Mouse (Mus musculus): ENCODE data around the gene Ogdhl. TPM values are rescaled to one million over a fixed set of nuclear protein-coding genes. Genes with fewer than 3 reads are reported as not detected.

The Ogdhl gene
- 32.6 and 33.0 TPM in 2 replicates for polyA plus RNA-seq (2015; fragmentation: Nextera tagmentation; extraction: Ambion mirVana)

DNA sequence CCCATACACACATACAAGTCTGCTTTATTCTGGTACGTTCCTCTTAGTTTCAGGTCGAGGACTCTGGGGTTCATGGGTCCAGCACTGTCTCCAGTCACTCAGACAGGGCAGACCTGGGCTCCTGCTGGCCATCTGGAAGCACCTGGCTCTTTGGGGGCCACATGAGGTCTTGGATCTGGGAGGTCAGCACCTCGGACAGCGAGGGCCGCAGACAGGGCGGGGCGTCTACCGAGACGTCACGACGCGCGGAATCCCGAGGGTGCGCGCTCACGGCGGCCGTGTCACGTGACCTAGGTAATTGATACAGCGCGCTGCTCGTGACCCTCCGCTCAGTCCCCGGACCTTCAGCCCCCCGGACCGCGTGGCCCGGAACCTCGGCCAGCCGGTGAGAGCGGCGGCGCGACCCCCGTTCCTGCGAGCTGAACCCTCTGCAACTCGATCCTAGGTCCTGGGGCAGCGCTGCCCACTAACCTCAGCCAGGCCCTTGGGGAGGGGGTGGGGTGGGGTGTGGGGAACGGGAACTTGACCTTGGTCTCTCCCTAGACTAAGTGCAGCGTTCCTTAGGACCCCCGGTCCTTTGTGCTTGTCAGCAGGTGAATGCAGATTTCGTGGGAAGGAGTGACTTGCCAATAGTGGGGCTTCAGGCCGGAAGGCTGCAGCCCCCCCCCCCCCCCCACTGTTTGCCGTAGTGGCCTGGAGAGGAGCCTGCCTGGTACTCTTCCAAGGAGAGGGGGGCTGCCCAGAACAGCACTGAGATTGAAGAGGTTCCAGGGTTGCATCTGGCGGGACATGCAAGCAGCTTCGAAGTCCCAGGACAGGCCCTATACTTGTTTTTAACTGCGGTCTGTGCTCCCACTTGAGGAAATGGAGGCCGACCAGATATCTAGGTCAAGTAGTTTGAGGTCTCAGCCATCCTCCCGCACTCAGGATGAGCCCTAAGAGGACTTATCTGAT, at the start of gene Ogdhl:
Gene Ogdhl (plus strand): TSS at position 288 of the 954 bp plus-strand sequence.
- no peaks in the 10 kb centered on the region for H3K9me3 ChIP-seq
- 3% methylated on average over 50 of the region's 50 CpGs for WGBS
- H3K27me3 ChIP-seq (replicated peaks) = no peaks in the 10 kb centered on the region
- H3K4me1 ChIP-seq = peaks cover 8% of the 10 kb centered on the region
- H3K27ac ChIP-seq = 0 out of 2 replicates have a peak within 1 kb of the TSS, but pooled peaks have one; percentile 45
- peak; percentile 85 for ATAC-seq (replicated peaks)
- H3K4me2 ChIP-seq = peak within 1 kb of the TSS; percentile 67
- peak within 1 kb of the TSS; percentile 82 for H3K9ac ChIP-seq
- H3K4me3 ChIP-seq = peak within 1 kb of the TSS; percentile 67
- no peaks in the 10 kb centered on the region for H3K36me3 ChIP-seq (replicated peaks)

DNA sequence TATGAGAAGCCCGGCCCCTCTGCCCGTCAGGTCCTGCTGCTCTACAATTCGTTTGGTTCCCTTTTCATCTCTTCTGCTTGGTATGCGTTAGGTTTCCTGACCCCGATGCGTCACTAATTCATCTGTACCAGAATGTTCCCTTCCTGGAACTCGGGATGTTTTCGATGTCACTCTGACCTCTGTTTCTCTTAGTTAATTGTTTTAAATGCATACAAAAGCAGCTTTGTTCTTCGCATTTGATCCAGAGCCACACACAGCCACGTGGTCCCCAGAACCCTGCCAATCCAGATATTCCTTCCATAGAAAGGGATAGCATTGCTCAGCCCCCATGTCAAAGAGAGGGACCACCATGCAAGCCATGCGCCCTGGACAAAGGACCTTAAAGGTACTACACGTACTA, 20.2 kb upstream of the Ogdhl start:
- Histone ChIP-seq H3K4me2 (no peak overlapping the region), H3K9me3 (no peaks in the 10 kb centered on the region), H3K4me3 (no peak overlapping the region), H3K9ac (no peak overlapping the region), H3K27ac (no peak overlapping the region), H3K27me3 (replicated peaks) (no peaks in the 10 kb centered on the region), H3K36me3 (replicated peaks) (no peaks in the 10 kb centered on the region), H3K4me1 (no peaks in the 10 kb centered on the region)
- WGBS = 52% methylated on average over 12 of the region's 12 CpGs
- ATAC-seq (replicated peaks) = no peak

DNA sequence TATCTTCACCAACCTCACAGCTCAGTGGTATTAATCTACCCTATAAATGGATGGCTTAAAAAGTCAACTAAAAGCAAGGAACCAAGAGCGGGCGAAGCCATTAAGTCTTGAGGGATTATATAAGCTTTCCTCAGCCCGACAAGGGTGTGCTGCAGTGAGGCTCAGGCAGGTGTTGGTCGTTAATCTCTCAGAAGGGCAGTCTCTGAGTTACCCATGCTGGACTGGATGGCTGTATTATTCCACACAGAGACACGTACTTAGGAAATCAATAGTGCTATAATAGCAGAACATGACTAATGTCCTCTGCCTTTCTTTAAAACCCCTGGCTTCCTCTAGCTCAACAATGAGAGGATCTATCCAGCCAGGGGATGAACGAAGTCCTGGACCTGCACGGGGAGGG, 19.4 kb upstream of the Ogdhl start:
- H3K27me3 ChIP-seq (replicated peaks) = no peaks in the 10 kb centered on the region
- no peak overlapping the region for H3K9ac ChIP-seq
- no peaks in the 10 kb centered on the region for H3K4me1 ChIP-seq
- no peaks in the 10 kb centered on the region for H3K36me3 ChIP-seq (replicated peaks)
- no peaks in the 10 kb centered on the region for H3K9me3 ChIP-seq
- H3K4me3 ChIP-seq = no peak overlapping the region
- H3K4me2 ChIP-seq = no peak overlapping the region
- 82% methylated on average over 7 of the region's 7 CpGs for WGBS
- ATAC-seq (replicated peaks) = no peak
- no peak overlapping the region for H3K27ac ChIP-seq

DNA sequence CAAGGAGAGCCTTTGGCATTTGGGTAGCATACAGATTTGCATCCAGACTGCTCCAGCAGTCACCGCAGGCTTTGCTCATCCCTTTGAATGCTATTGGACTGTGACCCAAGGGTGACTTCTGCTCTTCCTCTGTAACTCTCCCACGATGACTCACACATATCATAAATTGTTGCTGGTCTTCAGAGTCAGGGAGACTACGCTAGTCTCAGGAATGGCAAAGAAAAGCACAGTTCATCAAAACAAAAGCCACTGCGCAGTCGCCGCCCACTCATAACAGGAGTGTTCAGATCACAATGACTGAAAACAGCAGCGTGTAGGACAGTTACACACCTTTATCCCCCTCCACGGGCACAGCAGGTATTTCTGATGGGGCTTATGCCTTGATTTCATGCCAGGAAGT, 16.9 kb upstream of the Ogdhl start:
- 90% methylated on average over 8 of the region's 8 CpGs for WGBS
- ATAC-seq (replicated peaks) = no peak
- Histone ChIP-seq H3K4me1 (no peaks in the 10 kb centered on the region), H3K4me2 (no peak overlapping the region), H3K27ac (no peak overlapping the region), H3K9ac (no peak overlapping the region), H3K4me3 (no peak overlapping the region), H3K9me3 (no peaks in the 10 kb centered on the region), H3K27me3 (replicated peaks) (no peaks in the 10 kb centered on the region), H3K36me3 (replicated peaks) (no peaks in the 10 kb centered on the region)

DNA sequence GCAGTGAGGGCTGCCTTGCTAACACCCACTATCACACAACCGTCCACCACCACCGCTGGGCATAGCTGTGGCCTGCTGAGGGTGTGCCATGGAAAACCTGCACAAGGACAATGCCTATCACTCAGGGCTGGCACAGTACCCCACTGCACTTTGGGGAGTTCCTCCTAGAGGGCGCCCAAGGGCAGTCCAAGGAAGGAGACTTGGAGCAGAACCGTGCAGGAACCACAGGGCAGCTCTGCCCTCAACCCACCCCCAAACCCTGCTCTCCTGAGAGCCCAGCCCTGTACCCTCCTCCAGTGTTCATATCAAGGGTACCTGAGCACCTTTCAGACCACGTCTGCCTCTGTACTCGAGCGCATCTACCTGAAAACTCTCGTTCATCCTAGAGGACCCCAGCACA, 11.9 kb upstream of the Ogdhl start:
- Histone ChIP-seq H3K4me2 (no peak overlapping the region), H3K36me3 (replicated peaks) (no peaks in the 10 kb centered on the region), H3K27me3 (replicated peaks) (no peaks in the 10 kb centered on the region), H3K9ac (no peak overlapping the region), H3K4me3 (no peak overlapping the region), H3K4me1 (no peaks in the 10 kb centered on the region), H3K27ac (no peak overlapping the region), H3K9me3 (no peaks in the 10 kb centered on the region)
- no peak for ATAC-seq (replicated peaks)
- WGBS = 42% methylated on average over 8 of the region's 8 CpGs

DNA sequence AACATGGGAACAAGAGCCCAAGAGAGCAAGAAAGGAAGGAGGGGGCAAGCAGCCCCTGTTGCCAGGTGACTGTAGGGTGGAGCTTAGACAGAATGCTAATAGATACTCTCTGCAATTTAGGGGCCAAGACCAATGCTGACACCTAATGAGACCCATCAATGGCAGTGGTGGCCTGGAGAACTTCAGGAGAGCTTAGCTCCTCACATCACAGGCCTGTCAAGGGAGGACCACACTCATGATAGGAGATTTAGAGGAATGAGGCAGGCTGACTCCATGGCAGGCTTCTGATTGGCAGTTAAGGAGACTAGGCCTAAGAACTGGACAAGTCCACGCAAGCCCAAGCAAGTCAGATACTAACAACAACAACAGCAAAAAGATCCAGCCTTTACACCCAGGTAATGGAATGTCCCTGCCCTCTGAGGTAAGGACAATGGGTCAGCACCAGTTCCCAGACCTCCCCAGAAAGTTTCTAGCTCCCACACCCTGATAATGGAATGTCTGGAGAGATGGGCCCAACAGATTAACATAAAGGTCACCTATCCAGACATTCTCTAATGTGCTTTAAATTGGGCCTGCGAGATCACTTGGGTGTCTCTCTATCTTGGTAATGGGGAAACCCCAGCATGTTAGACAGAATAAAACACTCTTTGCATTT, 10.3 kb upstream of the Ogdhl start:
- WGBS = 94% methylated on average over 2 of the region's 2 CpGs
- Histone ChIP-seq H3K36me3 (replicated peaks) (no peaks in the 10 kb centered on the region), H3K27ac (no peak overlapping the region), H3K27me3 (replicated peaks) (no peaks in the 10 kb centered on the region), H3K4me3 (no peak overlapping the region), H3K4me1 (no peaks in the 10 kb centered on the region), H3K4me2 (no peak overlapping the region), H3K9me3 (no peaks in the 10 kb centered on the region), H3K9ac (no peak overlapping the region)
- no peak for ATAC-seq (replicated peaks)

DNA sequence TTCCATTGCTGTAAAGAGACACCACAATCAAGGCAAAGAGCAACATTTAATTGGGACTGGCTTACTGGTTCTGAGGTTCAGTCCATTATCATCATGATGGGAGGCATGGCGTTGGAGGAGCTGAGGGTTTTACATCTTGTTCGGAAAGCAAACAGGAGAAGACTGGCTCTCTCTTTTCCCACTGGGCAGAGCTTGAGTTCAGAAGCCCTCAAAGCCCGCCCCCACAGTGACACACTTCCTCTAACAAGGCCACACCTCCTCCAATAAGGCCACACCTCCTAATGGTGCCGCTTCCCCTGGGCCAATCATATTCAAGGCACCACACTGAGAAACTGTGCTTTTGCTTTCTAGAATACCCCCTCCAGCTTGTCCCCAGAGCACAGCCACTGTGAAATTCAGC, 4.0 kb upstream of the Ogdhl start:
- ATAC-seq (replicated peaks) = no peak
- no peaks in the 10 kb centered on the region for H3K27me3 ChIP-seq (replicated peaks)
- H3K9me3 ChIP-seq = no peaks in the 10 kb centered on the region
- H3K4me1 ChIP-seq = peaks cover 7% of the 10 kb centered on the region
- H3K4me2 ChIP-seq = peak overlapping the region; percentile 17; the same call in 1 of the 2 replicates
- 9% methylated on average over 4 of the region's 4 CpGs for WGBS
- H3K27ac ChIP-seq = no peak overlapping the region
- H3K9ac ChIP-seq = no peak overlapping the region
- H3K4me3 ChIP-seq = 0 out of 2 replicates have a peak overlapping the region, but pooled peaks have one; percentile 7
- H3K36me3 ChIP-seq (replicated peaks) = no peaks in the 10 kb centered on the region

DNA sequence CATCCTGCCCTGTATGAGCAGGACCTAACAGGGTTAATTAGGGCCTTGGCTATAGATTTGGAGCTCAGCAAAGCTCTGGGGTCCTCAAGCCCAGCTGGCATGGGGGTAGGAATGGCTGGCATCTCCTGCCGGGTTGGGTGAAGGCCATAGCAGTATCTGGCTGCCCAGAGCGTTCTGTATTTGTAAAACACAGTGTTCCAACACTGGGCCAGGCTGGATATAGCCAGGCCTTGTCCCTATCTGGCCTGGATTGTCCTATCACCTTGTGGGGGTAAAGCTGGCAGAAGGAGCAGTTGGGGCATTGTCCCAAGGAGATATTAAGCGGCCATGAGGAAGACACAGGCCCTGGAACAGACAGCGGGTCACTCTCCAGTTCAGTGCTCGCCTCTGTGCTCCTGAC, 1.4 kb downstream of the Ogdhl start:
- H3K36me3 ChIP-seq (replicated peaks) = no peaks in the 10 kb centered on the region
- peaks cover 8% of the 10 kb centered on the region for H3K4me1 ChIP-seq
- no peak overlapping the region for H3K4me3 ChIP-seq
- no peak overlapping the region for H3K9ac ChIP-seq
- H3K27me3 ChIP-seq (replicated peaks) = no peaks in the 10 kb centered on the region
- no peak overlapping the region for H3K4me2 ChIP-seq
- no peaks in the 10 kb centered on the region for H3K9me3 ChIP-seq
- 83% methylated on average over 5 of the region's 5 CpGs for WGBS
- H3K27ac ChIP-seq = no peak overlapping the region
- ATAC-seq (replicated peaks) = no peak

DNA sequence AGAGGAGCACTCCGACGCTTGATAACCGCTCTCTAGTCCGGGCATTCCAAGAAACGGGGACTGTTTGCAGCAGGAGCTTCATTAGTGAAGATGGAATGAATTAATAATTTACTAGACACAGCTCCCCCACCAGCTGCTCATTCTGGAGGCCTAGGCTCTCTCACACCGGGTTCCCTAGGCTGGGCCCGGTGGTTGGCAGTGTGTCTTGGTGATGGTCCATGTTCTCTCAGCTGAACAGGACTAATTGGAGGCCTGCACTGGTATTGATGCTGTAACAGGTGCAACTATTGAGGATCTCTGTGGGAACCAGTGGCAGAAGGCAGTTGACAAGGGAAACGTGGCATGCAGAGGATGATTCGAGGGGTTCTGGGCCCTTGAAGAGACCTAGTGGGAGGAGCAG, 5.5 kb downstream of the Ogdhl start:
- no peak for ATAC-seq (replicated peaks)
- Histone ChIP-seq H3K36me3 (replicated peaks) (no peaks in the 10 kb centered on the region), H3K4me3 (no peak overlapping the region), H3K4me2 (no peak overlapping the region), H3K4me1 (peaks cover 7% of the 10 kb centered on the region), H3K9ac (no peak overlapping the region), H3K27ac (no peak overlapping the region), H3K9me3 (no peaks in the 10 kb centered on the region), H3K27me3 (replicated peaks) (no peaks in the 10 kb centered on the region)
- 71% methylated on average over 9 of the region's 9 CpGs for WGBS

DNA sequence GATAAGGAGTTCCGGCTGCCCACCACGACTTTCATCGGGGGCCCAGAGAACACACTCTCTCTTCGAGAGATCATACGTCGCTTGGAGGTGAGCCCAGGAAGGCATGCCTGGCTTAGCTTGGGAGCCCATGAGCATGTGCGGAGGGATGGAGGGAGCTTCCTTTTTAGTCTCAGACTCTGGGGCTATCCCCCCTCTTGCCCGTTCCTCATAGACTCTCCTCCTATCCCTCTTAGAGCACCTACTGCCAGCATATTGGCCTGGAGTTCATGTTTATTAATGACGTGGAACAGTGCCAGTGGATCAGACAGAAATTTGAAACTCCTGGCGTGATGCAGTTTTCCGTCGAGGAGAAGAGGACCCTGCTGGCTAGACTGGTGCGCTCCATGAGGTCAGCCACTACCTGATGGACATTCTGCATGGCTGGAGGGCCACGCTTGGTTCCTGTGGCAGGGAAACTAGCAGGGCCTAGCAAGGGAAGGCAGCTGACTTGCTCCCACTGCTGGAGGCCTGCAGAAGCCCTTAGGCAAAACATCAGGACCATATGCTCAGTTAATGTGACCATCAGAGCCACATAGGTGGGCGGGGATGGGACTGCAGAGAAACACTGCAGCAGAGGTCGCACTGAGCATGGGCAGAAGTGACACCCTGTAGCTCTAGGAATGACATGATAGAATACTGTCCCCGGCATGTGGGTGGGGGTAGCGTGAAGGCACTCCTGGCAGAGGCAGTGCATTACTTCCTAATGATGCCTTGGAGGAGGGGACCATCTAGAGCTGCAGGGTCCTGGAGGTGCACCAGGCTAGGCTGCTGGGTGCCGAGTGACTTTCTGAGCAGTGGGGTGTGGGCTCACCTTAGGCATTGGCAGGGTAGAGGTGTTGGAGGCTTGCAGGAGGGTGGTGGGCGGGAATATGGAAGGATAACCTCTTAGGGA, 11.0 kb downstream of the Ogdhl start:
- ATAC-seq (replicated peaks) = peak; percentile 24; the same call in 1 of the 2 replicates
- H3K9ac ChIP-seq = no peak overlapping the region
- H3K36me3 ChIP-seq (replicated peaks) = no peaks in the 10 kb centered on the region
- H3K4me2 ChIP-seq = no peak overlapping the region
- no peak overlapping the region for H3K27ac ChIP-seq
- 76% methylated on average over 20 of the region's 20 CpGs for WGBS
- peaks cover 7% of the 10 kb centered on the region; the same call in 1 of the 2 replicates for H3K4me1 ChIP-seq
- H3K9me3 ChIP-seq = no peaks in the 10 kb centered on the region
- H3K27me3 ChIP-seq (replicated peaks) = no peaks in the 10 kb centered on the region
- H3K4me3 ChIP-seq = no peak overlapping the region

DNA sequence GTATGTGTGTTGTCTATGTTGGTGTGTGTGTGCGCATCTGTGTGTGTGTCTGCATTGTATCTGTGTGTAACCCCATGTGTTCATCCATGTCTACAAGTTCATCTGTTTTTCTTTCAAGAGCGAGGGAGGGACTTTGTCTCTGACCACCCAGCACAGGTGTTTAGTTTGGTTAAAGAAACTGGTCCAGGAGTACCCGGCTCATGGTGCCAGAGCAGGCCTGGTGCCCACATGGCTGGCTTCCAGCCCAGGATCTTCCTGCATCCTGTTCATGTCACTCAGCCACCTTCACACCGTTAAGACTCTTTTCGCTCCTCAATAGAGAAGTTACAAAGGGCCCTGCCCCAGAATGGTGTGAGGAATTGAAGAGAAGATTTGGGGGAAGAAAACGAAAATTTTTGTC, 14.2 kb downstream of the Ogdhl start:
- no peak overlapping the region for H3K9ac ChIP-seq
- H3K27ac ChIP-seq = no peak overlapping the region
- H3K4me2 ChIP-seq = no peak overlapping the region
- 0 out of 2 replicates have a peak, but pooled peaks cover 5% of the 10 kb centered on the region for H3K36me3 ChIP-seq (replicated peaks)
- no peak for ATAC-seq (replicated peaks)
- no peaks in the 10 kb centered on the region for H3K27me3 ChIP-seq (replicated peaks)
- H3K4me3 ChIP-seq = no peak overlapping the region
- 82% methylated on average over 6 of the region's 6 CpGs for WGBS
- no peaks in the 10 kb centered on the region for H3K9me3 ChIP-seq
- H3K4me1 ChIP-seq = peaks cover 7% of the 10 kb centered on the region; the same call in 1 of the 2 replicates

DNA sequence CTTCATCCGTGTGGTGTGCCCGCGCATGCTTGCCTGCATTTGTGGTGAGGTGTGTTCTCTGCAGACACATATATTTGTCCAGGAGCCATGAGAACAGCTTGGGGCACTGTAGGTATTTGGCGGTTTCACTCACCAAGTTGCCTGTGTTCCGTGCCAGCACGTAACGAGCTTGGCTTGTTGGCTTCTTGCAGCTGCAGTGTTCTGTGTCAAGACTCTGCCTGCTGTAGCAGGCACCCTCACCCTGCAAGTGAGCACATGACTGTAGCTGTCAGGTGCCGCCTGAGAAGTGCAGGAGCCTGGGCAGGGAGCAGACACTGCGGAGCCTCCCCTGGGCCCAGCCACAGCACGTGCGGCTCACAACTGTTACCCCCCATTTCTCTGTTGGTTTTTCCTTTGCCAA, 14.7 kb downstream of the Ogdhl start:
- WGBS = 80% methylated on average over 11 of the region's 11 CpGs
- Histone ChIP-seq H3K9me3 (no peaks in the 10 kb centered on the region), H3K4me1 (peaks cover 7% of the 10 kb centered on the region; the same call in 1 of the 2 replicates), H3K4me3 (no peak overlapping the region), H3K27me3 (replicated peaks) (no peaks in the 10 kb centered on the region), H3K4me2 (no peak overlapping the region), H3K9ac (no peak overlapping the region), H3K36me3 (replicated peaks) (0 out of 2 replicates have a peak, but pooled peaks cover 5% of the 10 kb centered on the region), H3K27ac (no peak overlapping the region)
- ATAC-seq (replicated peaks) = no peak

All from midbrain, embryonic 15.5 days (tissue).